Mouse (Mus musculus): ENCODE results near the gene Olfr323.

- TF ChIP-seq POLR2A (IDR thresholded peaks at IDR 0.05; ENCODE audit: low read depth, low read length) (no peak), CTCF (IDR thresholded peaks at IDR 0.05; ENCODE audit: extremely low read depth, insufficient read depth, insufficient read length, insufficient replicate concordance) (no peak)
These were observed 4.6 kb upstream of the Olfr323 start for GRCm38 (mm10) chr11:58634878-58635277.

Measured in spleen, adult 2 months (tissue).